Mouse (Mus musculus) C2C12 (cell line): ENCODE measurements at regions not wholly inside any gene's neighbourhood (a gene's known extent, or its start where the extent isn't known, plus 50 kb on each side); places are given as distances from the start of the nearest gene placed in this dataset.

Experiments
- CTCF ChIP-seq: IDR thresholded peaks from one replicate; pipeline ENCODE4 v1.5.1; 2011; ENCODE audit not compliant: control insufficient read depth, insufficient read depth, insufficient read length
- FOSL1 ChIP-seq: IDR thresholded peaks from one replicate; pipeline ENCODE4 v1.8.0; 2011; ENCODE audit warnings: mild to moderate bottlenecking, low read length; ENCODE audit not compliant: poor library complexity, insufficient read depth, severe bottlenecking
- MAX ChIP-seq: IDR thresholded peaks from one replicate; pipeline ENCODE4 v1.6.1; 2011; ENCODE audit warnings: mild to moderate bottlenecking, control low read depth
- MYOD1 ChIP-seq: IDR thresholded peaks from one replicate; pipeline ENCODE4 v1.6.1; 2011; ENCODE audit warnings: low read depth; ENCODE audit not compliant: control insufficient read depth, insufficient read length
- MYOG ChIP-seq: IDR thresholded peaks from one replicate; pipeline ENCODE4 v1.6.1; 2011; ENCODE audit not compliant: control insufficient read depth, insufficient read length; ENCODE audit errors: extremely low read depth
- USF1 ChIP-seq: IDR thresholded peaks from one replicate; pipeline ENCODE4 v1.6.1; 2011; ENCODE audit warnings: low read depth, mild to moderate bottlenecking, control low read depth, moderate library complexity

GRCm38 (mm10) chr11:112173585-112173984 is 608.4 kb upstream of the Sox9 start:
- no peak for TF ChIP-seq CTCF
- peak; percentile 82 for TF ChIP-seq MAX
- TF ChIP-seq USF1: no peak
- peak; percentile 80 for TF ChIP-seq FOSL1
- TF ChIP-seq MYOD1: no peak
- TF ChIP-seq MYOG: no peak
